Mouse (Mus musculus): ENCODE data around the gene Cep164.

Gene Cep164

GRCm38 (mm10) chr9:45838434-45839138, 10.1 kb upstream of the Cep164 start, which contains the start of gene Bace1:
Gene Bace1, plus strand, starts transcription at chr9:45838580.
- in situ Hi-C loops (cut with MseI, MboI) = no loop called here

- in situ Hi-C loops (cut with MseI, MboI) = no loop called here
Measured at GRCm38 (mm10) chr9:45838069-45838433, 9.6 kb upstream of the Cep164 start.

DNA sequence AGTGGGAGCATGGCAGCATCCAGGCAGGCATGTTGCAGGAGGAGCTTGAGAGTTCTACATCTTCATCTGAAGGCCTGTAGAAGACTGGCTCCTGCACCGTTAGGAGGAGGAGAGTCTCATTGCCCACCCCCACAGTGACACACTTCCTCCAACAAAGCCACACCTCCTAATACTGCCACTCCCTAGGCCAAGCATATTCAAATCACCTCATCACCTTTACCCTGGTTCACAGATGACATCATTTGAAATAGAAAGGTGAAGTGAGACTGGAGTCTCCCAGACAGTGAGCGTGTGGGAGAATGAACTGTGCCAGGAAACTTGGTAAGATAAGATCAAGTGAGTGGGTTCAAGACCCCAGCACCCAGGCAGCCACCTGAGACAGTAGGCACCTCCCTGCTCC, 5.0 kb upstream of the Cep164 start:
- in situ Hi-C loops (cut with MseI, MboI) = no loop called here

GRCm38 (mm10) chr9:45832898-45833297, 4.4 kb upstream of the Cep164 start:
- in situ Hi-C loops (cut with MseI, MboI) = no loop called here

DNA sequence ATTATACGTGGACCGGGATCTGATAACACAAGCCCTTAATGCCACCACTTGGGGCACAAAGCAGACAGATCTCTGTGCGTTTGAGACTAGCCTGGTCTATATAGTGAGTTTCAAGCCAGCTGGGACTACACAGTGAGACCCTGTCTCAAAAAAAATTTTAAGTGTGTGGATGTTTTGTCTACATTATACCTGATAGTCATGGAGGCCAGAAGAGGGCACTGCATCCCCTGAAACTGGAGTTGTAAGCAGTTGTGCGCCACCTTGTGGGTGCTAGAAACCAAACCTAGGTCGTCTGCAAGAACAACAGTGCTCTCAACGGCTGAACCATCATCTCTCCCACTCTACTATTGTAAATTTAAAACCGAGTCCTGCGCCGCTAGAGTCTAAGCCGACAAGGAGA, 616 bp upstream of the Cep164 start:
- in situ Hi-C loops (cut with MseI, MboI) = no loop called here

DNA sequence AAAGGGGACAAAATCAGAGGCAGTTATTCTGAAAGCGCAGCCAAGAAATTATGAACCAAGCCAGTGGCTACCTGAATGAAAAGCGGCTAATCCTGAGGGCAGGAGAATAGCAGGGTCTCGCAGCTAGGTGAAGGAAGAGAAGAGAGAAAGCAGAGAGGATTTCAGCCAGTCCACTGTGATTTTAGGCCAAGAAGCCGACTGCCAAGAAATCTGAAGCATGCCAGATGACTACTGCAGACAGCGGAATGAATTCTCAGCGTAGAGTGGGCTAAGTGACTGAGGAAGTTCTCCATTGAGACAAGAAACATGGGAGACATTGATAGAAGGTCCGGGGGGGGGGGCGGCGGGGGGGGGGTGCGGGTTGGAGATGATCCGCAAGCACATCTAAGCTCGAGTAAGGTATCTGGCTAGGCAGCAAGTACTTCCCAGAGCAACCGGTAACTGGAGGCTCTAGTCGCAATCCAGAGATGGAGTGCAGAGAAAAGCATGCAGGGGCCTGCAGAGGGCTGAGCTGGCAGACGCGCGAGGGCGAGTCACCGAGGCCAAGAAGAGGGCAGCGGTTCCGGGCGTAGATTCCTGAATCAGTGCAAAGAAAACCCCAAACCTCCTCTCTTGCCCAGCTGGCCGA, 714 bp downstream of the Cep164 start:
- in situ Hi-C loops (cut with MseI, MboI) = no loop called here

- in situ Hi-C loops (cut with MseI, MboI) = no loop called here
Measured at GRCm38 (mm10) chr9:45818406-45819011, 10.0 kb downstream of the Cep164 start.

- in situ Hi-C loops (cut with MseI, MboI) = no loop called here
Measured at GRCm38 (mm10) chr9:45815525-45815924, 13.0 kb downstream of the Cep164 start.

- in situ Hi-C loops (cut with MseI, MboI) = no loop called here
Measured at GRCm38 (mm10) chr9:45815113-45815512, 13.4 kb downstream of the Cep164 start.

DNA sequence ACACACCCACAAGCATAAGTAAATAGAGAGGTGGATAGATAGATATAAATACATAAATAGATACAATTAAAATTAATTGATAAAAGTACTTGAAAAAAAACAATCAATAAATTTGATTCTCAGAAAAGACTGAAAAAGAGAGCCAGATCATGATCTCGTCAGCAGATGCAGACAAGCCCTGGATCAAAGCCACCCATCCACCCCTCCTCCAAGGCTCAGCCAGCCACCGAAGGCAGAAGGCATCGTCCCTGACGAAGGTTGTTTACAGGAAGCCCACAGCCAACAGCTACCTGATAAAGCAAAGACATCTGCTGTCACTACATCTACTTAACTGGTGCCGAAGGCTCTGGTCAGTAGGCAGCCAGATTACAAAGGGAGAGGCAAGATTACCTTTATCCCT, 16.5 kb downstream of the Cep164 start:
- in situ Hi-C loops (cut with MseI, MboI) = no loop called here

DNA sequence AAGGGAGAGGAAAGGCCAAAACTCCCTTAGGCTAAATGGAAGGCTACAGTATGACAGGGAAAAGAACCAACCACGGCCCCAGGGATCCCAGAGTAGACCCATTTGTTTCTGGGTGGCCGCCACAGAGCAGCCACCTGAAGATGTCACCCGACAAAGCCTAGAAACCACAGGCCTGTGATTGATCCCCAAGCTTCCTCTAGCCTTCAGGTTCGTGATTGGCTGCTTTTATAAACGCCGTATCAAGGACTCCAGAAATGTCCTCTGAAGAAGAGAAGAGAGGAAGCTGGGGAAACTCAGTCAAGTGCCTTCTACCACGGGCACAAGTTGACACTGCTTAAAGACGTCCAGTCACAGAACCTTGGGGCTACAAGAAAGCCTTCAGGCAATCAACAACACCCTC, 20.7 kb downstream of the Cep164 start:
- in situ Hi-C loops (cut with MseI, MboI) = no loop called here

- in situ Hi-C loops (cut with MseI, MboI) = no loop called here
Measured at GRCm38 (mm10) chr9:45807337-45807736, 21.2 kb downstream of the Cep164 start.

GRCm38 (mm10) chr9:45806847-45807246, 21.6 kb downstream of the Cep164 start:
- in situ Hi-C loops (cut with MseI, MboI) = no loop called here

DNA sequence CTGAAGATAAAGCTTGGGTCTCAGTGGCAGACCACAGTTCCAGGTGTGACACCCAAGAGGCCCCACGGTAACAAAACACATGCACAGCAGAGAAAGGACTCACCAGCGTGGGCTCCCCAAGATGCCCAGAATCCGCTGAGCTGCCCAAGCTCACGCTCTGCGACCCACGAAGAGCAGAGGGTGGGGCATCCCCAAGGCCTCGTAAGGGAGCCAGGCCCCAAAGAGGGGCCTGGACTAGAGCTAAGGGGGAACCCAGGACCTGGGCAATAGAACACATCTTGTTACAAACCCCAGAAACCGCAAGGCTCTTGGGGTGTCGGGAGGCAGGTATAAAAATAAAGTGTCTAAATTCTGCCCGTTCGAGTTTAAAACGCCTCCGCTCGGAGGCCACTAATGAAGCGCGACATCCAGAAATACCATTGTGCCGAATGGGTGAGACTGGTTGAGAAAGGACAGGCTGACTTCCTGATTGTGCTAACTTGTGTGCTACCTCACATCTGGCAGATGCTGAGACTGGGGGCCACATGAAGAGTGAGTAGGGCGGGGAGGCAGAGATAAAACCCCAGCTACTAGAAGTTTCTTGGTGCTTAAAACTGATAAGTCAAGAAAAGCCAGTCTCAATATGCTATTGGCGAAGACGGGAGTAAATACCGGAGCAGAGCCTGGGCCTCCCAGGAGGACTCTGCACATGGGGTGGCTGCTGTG, 25.3 kb downstream of the Cep164 start:
- in situ Hi-C loops (cut with MseI, MboI) = no loop called here

DNA sequence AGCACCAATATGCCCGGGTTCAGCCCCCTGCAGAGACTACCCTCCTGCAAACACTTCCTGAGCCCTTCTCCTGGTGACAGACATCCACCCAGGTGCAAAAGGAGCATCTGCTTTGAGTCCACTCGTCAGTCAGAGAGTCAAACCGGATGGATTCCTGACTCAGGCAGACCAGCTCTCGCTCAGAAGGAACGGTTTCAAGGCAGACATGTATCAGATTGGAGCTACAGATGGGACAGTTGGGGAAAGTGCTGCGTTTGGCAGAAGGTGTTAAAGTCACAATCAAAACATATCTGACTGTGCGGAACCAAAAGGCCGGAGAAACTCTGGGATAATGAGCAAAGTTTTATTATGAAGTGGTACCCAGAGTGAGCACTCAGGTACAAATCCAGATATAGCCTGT, 29.1 kb downstream of the Cep164 start:
- in situ Hi-C loops (cut with MseI, MboI) = no loop called here

DNA sequence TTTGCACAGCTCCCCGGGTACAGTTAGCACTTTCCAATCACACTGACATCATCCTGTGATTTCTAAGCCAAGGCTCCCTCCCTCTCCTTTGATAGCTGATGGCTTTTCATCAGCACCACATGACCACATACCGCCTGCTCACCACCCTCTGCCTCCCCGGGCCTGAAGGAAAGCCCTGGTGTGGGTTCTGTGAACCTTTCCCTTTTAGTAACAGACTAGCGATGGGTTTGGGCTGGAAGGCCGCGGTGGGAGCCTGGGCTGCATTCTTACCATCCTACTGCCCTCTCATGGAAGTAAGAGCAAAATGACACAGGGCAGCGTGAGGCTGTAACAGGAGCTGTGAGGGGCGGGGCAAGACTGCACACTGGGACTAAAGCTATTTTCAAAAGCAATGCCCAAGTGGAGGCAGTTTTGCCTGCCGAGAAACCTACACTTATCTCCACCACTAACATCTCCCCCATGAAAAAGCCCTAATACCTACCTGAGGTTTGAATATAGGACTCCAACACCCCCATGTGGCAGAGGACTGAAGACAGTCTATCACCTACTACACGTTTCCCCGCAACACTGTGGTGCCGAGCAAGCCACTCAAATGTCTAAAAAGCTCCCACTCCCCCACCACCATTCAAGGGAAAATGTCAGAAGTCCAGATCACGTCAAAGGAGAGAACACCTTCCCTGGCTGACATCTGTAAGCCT, 29.9 kb downstream of the Cep164 start:
- in situ Hi-C loops (cut with MseI, MboI) = no loop called here

DNA sequence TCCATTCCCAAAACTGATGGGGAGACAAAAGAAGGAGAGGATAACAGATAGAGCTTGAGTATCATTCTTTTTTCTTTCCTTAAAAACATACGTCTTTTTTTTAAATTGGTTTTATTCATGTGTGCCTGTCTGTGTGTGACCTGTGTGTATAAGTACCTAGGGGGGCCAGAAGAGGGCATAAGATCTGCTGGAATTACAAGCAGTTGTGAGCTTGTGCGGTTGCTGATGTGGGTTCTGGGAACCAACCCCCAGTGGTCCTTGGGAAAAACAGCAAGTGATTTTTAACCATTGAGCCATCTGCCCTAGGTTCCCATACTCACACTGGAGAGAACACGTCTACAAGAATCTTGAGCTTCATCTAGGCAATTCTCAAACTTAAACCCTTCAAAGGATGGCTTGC, 31.2 kb downstream of the Cep164 start:
- in situ Hi-C loops (cut with MseI, MboI) = no loop called here

DNA sequence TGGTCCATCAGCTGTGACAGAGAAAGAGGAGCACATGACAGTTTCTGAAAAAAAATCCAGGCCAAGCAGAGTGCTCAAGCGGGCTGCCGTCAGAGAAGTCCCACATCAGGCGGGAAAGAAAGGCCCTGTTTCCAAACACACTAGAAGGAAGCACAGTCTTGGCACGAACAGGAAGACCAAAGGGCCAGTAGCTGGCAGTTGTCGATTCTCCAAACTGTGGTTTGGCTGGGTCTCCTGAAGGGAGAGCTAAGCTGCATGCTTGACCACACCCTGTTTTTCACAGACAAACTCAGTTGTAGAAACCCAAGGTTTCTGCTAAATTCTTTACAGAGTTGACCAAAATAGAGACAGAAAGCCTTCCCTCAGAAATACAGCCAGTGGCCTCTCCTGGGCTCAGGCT, 32.8 kb downstream of the Cep164 start:
- in situ Hi-C loops (cut with MseI, MboI) = no loop called here

DNA sequence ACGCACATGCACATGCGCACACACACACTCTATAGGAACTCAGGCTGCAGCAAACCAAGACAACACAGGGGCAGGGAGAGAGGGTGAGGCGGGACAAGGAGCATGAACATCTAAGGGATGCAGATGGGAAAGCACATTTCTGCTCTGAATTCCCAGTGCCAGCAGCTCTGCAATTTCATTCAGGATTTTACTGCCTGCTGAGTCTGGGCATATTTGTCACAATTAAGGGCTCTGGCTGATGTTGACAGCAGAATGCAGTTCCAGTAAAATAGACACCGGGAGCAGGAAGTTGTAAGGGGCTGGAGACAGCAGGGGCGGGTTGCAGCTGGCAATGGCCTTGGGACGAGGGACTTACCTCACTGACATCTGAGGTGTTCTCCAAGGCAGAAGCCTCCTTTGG, 34.8 kb downstream of the Cep164 start:
- in situ Hi-C loops (cut with MseI, MboI) = no loop called here

GRCm38 (mm10) chr9:45792235-45792634, 36.3 kb downstream of the Cep164 start:
- in situ Hi-C loops (cut with MseI, MboI) = no loop called here

GRCm38 (mm10) chr9:45791456-45792142, 36.9 kb downstream of the Cep164 start:
- in situ Hi-C loops (cut with MseI, MboI) = no loop called here
